Mouse (Mus musculus): ENCODE data around the gene Rnf130. TPM values are rescaled to one million over a fixed set of nuclear protein-coding genes. Genes with fewer than 3 reads are reported as not detected.

The Rnf130 gene
- total and polyA plus RNA-seq, 3 experiments, result not detected

- Histone ChIP-seq H3K9me3 (replicated peaks; ENCODE audit: low read length) (no peaks in the 10 kb centered on the region), H3K4me1 (ENCODE audit: control insufficient read depth in 1 of 2, insufficient read depth in 2 of 2) (peaks cover 0 to 6% of the 10 kb centered on the region in 2 experiments; a peak in 2 of 4 replicates), H3K27ac (ENCODE audit: insufficient read depth, low read depth) (no peak overlapping the region), H3K36me3 (replicated peaks in 1 of 2; ENCODE audit: control insufficient read depth in 1 of 2, insufficient read depth in 1 of 2, low read length in 1 of 2) (no peaks in the 10 kb centered on the region), H3K27me3 (replicated peaks) (peaks cover 29% of the 10 kb centered on the region), H3K4me2 (ENCODE audit: insufficient read depth, low read depth, poor library complexity, severe bottlenecking) (no peak overlapping the region), H3K79me2 (replicated peaks; ENCODE audit: control insufficient read depth, extremely low read depth, insufficient read depth, poor library complexity, severe bottlenecking) (no peaks in the 10 kb centered on the region), H3K4me3 (replicated peaks in 1 of 3; ENCODE audit: low read depth in 2 of 3, low read length in 2 of 3, poor library complexity in 1 of 3) (no peak overlapping the region), H3K9ac (ENCODE audit: insufficient read depth, low read depth) (no peak overlapping the region)
- no peak for DNase-seq (ENCODE audit: extremely low read depth)
- dilution Hi-C loops (cut with MboI; ENCODE audit: extremely low pct_ligation_motif_present, extremely low pct_unique_long_range_greater_than_20kb, low sequenced_read_pairs), result no loop called here
- in situ Hi-C loops (cut with MboI; ENCODE audit: low pct_ligation_motif_present, low pct_unique_long_range_greater_than_20kb, low sequenced_read_pairs), result no loop called here
- no peak for TF ChIP-seq JUN (IDR thresholded peaks at IDR 0.05; ENCODE audit: insufficient read depth, low read depth, low read length)
- TF ChIP-seq POLR2AphosphoS2 (IDR thresholded peaks at IDR 0.05; ENCODE audit: low read depth, low read length), result no peak
- TF ChIP-seq EP300 (IDR thresholded peaks at IDR 0.05; ENCODE audit: low read length), result no peak
- TF ChIP-seq PAX5 (IDR thresholded peaks at IDR 0.05; ENCODE audit: low read length), result no peak
- no peak for TF ChIP-seq USF2 (conservative IDR thresholded peaks at IDR 0.05; ENCODE audit: low read depth, low read length)
- no peak for TF ChIP-seq USF1 (IDR thresholded peaks at IDR 0.05; ENCODE audit: low read depth, low read length)
- TF ChIP-seq NRF1 (IDR thresholded peaks at IDR 0.05; ENCODE audit: low read depth, low read length), result no peak
- TF ChIP-seq RAD21 (IDR thresholded peaks at IDR 0.05; ENCODE audit: low read depth, low read length), result no peak
- no peak for TF ChIP-seq MAFK (IDR thresholded peaks at IDR 0.05; ENCODE audit: insufficient replicate concordance, low read length)
- no peak for TF ChIP-seq JUND (conservative IDR thresholded peaks at IDR 0.05; ENCODE audit: low read depth, low read length)
- TF ChIP-seq SMC3 (IDR thresholded peaks at IDR 0.05; ENCODE audit: low read depth, low read length), result no peak
- no peak for TF ChIP-seq MAZ (IDR thresholded peaks at IDR 0.05; ENCODE audit: low read depth, low read length)
- no peak for TF ChIP-seq ETS1 (conservative IDR thresholded peaks at IDR 0.05; ENCODE audit: low read depth, low read length)
- TF ChIP-seq ZKSCAN1 (IDR thresholded peaks at IDR 0.05; ENCODE audit: borderline replicate concordance, low read depth, low read length), result no peak
These were observed 97.5 kb downstream of the Rnf130 start for GRCm38 (mm10) chr11:50122631-50123081.

- Histone ChIP-seq H3K9me3 (replicated peaks; ENCODE audit: low read length) (no peaks in the 10 kb centered on the region), H3K4me1 (ENCODE audit: control insufficient read depth in 1 of 2, insufficient read depth in 2 of 2) (peaks cover 8 to 19% of the 10 kb centered on the region in 2 experiments), H3K27me3 (replicated peaks) (peaks cover 17% of the 10 kb centered on the region), H3K4me2 (ENCODE audit: insufficient read depth, low read depth, poor library complexity, severe bottlenecking) (no peak overlapping the region), H3K9ac (ENCODE audit: insufficient read depth, low read depth) (no peak overlapping the region), H3K79me2 (replicated peaks; ENCODE audit: control insufficient read depth, extremely low read depth, insufficient read depth, poor library complexity, severe bottlenecking) (peaks cover 5% of the 10 kb centered on the region; the same call in 1 of the 2 replicates), H3K4me3 (replicated peaks in 1 of 3; ENCODE audit: low read depth in 2 of 3, low read length in 2 of 3, poor library complexity in 1 of 3) (no peak overlapping the region), H3K36me3 (replicated peaks in 1 of 2; ENCODE audit: control insufficient read depth in 1 of 2, insufficient read depth in 1 of 2, low read length in 1 of 2) (peaks cover 0 to 5% of the 10 kb centered on the region in 2 experiments), H3K27ac (ENCODE audit: insufficient read depth, low read depth) (no peak overlapping the region)
- no peak for TF ChIP-seq GABPA (IDR thresholded peaks at IDR 0.05; ENCODE audit: insufficient replicate concordance, low read depth, low read length)
- no peak for TF ChIP-seq ZMIZ1 (IDR thresholded peaks at IDR 0.05; ENCODE audit: low read depth, low read length)
- TF ChIP-seq SIN3A (IDR thresholded peaks at IDR 0.05; ENCODE audit: low read length), result no peak
- no peak for TF ChIP-seq MXI1 (IDR thresholded peaks at IDR 0.05; ENCODE audit: low read depth, low read length)
- TF ChIP-seq ZKSCAN1 (IDR thresholded peaks at IDR 0.05; ENCODE audit: borderline replicate concordance, low read depth, low read length), result no peak
- TF ChIP-seq CTCF (conservative IDR thresholded peaks at IDR 0.05 in 1 of 2, IDR thresholded peaks at IDR 0.05 in 1 of 2; ENCODE audit: low read depth in 2 of 2, low read length in 2 of 2), result no peak
- TF ChIP-seq PAX5 (IDR thresholded peaks at IDR 0.05; ENCODE audit: low read length), result no peak
- TF ChIP-seq RAD21 (IDR thresholded peaks at IDR 0.05; ENCODE audit: low read depth, low read length), result no peak
- TF ChIP-seq CHD2 (IDR thresholded peaks at IDR 0.05; ENCODE audit: low read length), result no peak
- no peak for TF ChIP-seq TBP (conservative IDR thresholded peaks at IDR 0.05; ENCODE audit: low read depth, low read length)
- no peak for TF ChIP-seq POLR2AphosphoS2 (IDR thresholded peaks at IDR 0.05; ENCODE audit: low read depth, low read length)
- in situ Hi-C loops (cut with MboI; ENCODE audit: low pct_ligation_motif_present, low pct_unique_long_range_greater_than_20kb, low sequenced_read_pairs) (no loop called here), dilution Hi-C loops (cut with MboI; ENCODE audit: extremely low pct_ligation_motif_present, extremely low pct_unique_long_range_greater_than_20kb, low sequenced_read_pairs) (no loop called here)
- no peak for DNase-seq (ENCODE audit: extremely low read depth)
These were observed 102.6 kb downstream of the Rnf130 start for GRCm38 (mm10) chr11:50127781-50128180.
